Mouse (Mus musculus) E14TG2a.4 (cell line): ENCODE measurements around the gene Slit1.

Experiments
- CTCF ChIP-seq: conservative IDR thresholded peaks from 2 replicates; pipeline ENCODE4 v1.5.1; 2014; ENCODE audit warnings: low read length
- NANOG ChIP-seq: IDR thresholded peaks from 2 replicates; pipeline ENCODE4 v1.6.1; 2014; ENCODE audit warnings: borderline replicate concordance, low read length, mixed read lengths

- TF ChIP-seq CTCF (no peak), NANOG (no peak)
Observed at GRCm38 (mm10) chr19:41759765-41760164, 16.3 kb upstream of the Slit1 start.
